Mouse (Mus musculus) stomach, embryonic 14.5 days (tissue): Measurements from ENCODE around the gene Mrm3. TPM values are rescaled to one million over a fixed set of nuclear protein-coding genes. Genes with fewer than 3 reads are reported as not detected.

ENCODE experiments used
- polyA plus RNA-seq: library from polyadenylated mRNA; unstranded; fragments of >200 nt; fragmentation: Nextera tagmentation; extraction: Ambion mirVana; gene quantifications from 2 replicates; pipeline ENCODE4 v1.2.1, GENCODE M21; 2014

Gene Mrm3
- polyA plus RNA-seq, 1 experiment from 2014 or later: 26.3 TPM

Other genes with a start within 250 kb of the Mrm3 start
- gene 1700016K19Rik, start 243.8 kb upstream of the Mrm3 start, polyA plus RNA-seq: 3.2 and 4.2 TPM in 2 replicates
- 42.8 and 44.5 TPM in 2 replicates for gene Rflnb, start 215.9 kb upstream of the Mrm3 start, polyA plus RNA-seq
- gene Vps53, start 64.1 kb upstream of the Mrm3 start, polyA plus RNA-seq: 39.2 and 41.7 TPM in 2 replicates
- gene Fam57a, start 64.0 kb upstream of the Mrm3 start, polyA plus RNA-seq: 73.3 and 80.6 TPM in 2 replicates
- 0.49 and 1.3 TPM in 2 replicates for gene Dbil5, start 26.1 kb upstream of the Mrm3 start, polyA plus RNA-seq
- 29.1 and 31.8 TPM in 2 replicates for gene Gemin4, start 26.1 kb upstream of the Mrm3 start, polyA plus RNA-seq
- gene Glod4, start within 50 bp of the Mrm3 start, polyA plus RNA-seq: 135 and 155 TPM in 2 replicates
- gene Nxn, start 155.4 kb downstream of the Mrm3 start, polyA plus RNA-seq: 50.4 and 50.5 TPM in 2 replicates
- 115 and 117 TPM in 2 replicates for gene Timm22, start 163.2 kb downstream of the Mrm3 start, polyA plus RNA-seq